Mouse (Mus musculus) c-Kit-positive CD71-negative TER-119-negative erythroid progenitor cells, embryonic 14.5 days (primary cell): Measurements from ENCODE around the gene Phf3.
"Not testable (repeated sequence)": the region's sequence is repeated elsewhere in the genome, so short reads cannot be mapped to it uniquely, and the experiment has no call there.

Source experiments
- DNase-seq: peaks from one replicate; pipeline ENCODE4 v3.0.0-alpha.2; 2013; ENCODE audit warnings: low read depth

Gene Phf3

DNA sequence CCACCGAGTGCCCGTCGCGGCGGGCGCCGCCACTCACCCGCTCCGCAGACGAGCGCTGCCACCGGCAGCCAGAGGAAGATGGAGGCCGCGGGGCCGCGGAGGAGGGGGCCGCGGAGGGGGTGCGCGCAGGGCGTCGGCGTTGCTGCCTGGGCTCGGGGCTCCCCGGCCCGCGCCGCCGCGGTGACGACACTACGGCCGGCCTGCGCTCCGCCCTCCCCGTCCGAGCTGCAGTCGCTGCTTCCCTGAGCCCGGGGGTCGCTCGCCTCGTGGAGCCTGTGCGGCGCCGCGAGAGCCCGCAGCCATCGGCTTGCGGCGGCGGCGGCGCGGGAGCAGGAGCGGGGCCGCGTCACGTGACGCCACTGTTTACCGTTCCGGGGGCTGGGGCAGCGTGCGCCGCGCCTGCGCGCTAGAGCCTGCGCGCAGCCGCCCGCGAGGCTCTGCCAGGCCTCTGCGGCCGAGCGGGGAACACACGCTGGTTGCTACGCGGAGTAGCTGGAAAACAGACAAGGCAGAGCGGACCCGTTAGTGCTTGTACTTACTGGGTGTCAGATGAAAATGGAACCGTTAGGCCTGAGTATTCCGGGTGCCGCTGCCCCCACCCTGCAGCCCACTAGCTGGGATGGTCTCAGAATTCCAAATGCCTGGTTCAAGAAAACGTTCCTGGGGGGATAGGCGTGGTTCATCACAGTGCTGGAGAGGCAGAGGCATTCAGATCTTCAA, at the start of gene Phf3:
Gene Phf3, minus strand, starts transcription at position 381 of the 720 bp plus-strand sequence.
- DNase-seq: peak; percentile 67

DNA sequence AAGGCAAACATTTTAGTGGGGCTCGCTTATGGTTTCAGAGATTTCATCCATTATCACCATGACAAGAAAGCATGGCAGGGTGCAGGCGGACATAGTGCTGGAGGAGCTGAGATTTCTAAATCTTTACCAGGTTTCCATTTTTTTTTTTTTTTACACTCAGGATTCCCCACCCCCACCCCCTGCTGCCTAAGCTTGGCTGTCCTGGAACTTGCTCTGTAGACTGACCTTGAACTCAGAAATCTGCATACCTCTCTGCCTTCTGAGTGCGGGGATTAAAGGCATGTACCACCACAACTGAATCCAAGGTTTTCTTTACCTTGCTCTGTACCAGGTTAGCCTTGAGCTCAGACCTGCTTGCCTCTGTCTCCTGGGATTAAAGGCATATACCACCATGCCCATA, 48.5 kb upstream of the Phf3 start:
- DNase-seq: no peak

DNA sequence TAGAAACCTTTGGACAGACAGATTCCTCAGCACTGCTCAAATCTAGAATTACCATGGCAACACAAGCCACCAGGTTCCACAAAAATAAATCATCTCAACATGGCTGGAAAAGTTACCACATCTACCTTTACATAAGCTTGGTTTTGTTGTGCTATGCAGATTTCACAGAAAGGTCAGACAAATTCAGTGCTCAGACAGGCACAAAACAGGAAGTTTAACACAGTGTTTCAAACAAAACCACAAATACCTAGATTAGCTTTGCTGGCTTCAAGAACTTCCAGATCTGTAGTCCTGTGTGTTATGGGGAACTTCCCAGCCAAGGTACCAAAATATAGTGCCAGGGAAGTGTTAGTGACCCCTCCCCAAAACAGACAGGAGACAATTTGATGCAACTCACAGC, 47.5 kb upstream of the Phf3 start:
- DNase-seq: no peak

DNA sequence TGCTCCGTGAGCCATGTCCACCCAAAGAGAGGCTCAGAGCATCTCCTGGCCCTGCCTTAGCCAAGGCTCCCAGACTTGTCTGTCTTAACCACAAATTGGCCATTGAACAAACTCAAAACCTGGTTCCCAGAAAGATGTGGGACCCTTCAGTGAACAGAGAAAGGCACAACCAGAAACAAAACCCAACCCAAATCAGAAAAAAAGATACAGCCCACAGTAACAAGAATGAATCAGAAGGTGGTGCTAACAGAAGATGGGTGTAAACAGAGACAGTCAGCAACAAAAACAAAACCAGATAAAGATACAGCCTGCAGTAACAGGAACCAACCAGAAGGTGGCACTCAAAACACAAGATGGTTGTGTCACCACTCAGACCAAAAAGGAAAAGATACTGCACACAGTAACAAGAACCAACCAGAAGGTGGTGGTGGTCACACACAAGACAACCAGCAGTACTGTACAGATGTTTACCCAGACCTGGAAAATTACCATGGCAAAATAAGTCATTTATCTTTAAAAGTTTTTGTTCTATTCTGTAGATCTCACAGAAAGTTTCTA, 47.0 kb upstream of the Phf3 start:
- no peak for DNase-seq

DNA sequence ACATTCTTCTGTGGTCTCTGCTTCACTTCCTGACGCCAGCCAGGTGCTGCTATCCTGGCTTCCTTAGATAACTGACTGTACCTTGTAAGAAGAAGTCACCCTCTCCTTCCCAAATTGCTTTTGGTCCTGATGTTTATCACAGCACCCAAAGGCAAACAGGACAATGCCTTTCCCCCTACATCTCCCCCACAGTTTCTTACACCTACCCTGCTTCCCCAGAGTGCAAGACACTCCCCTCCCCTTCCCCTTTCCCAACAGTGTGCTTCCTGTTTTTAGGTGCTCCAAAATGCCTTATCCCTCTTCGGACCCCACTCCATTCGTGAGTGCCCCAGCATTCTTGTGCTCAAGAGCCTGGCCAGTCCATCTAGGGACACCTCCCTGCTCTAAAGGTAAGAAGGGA, 36.5 kb upstream of the Phf3 start:
- no peak for DNase-seq

DNA sequence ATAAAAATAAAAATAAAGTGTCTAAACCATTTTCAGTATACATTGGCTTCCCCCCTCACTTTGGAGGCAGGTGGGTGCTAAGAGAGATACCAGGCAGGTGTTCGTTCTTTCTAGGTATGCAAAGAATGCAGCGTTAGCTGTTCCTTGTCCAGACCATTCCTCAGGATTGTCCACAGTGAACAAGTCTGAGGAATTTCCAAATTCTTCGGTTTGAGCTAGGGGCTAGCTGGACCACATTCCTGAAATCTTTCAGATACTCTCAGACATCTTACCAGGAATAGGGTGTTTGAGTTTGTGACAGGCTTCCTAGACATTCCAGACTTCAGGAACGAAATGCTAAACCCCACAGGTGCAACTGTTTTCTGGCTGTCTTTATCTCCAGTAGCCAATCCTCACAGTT, 35.1 kb upstream of the Phf3 start:
- no peak for DNase-seq

DNA sequence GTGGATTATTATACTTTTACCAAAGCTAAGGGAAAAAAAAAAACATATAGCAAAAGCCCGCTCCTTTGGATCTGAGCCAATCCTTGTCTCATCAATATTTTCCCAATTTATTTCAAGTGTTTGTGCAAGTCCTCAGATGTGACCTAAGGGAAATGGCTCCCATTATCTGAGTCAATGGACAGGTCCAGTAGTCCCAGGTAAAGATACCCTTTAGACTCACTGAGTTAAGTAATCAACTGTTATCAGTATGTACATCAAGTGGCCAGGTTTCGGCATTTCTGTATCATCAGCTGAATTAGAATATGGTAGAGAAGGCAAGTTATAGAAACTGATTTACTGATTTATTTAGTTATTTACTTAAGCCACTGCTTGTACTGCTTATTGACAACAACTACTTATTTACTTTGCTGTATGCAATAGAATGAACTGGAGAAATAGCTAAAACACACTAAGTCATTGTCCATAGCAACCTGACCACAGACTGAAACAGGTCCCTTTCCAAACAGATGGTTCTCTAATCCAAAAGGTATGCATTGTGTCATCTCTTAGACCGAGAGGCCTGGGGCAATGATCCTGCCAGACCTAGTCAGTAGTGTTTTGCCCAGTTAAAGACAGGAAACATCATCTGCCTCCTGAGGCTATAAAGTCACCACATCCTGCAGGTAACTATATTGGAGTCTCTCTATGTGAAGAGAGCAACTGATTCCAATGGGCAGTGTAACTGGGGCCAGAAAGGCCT, 29.9 kb upstream of the Phf3 start:
- no peak for DNase-seq

DNA sequence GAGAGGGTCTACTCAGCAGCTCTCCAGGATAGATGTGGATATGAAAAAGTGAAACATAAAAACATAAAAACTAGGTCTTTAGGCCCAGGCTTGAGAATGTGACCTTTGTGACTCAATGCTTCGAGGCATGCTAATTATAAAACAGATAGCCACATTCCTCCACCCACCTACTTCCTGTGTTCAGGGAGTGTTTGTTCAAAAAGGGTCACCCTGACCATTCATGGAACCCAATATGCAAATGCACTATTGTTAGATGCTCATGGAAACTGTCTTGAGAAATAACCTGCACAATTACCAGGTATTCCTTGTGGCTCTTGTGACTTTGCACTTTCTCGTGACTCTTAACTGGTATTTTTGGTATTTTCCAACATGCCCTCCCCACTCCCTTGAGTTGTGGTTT, 25.0 kb upstream of the Phf3 start:
- no peak for DNase-seq

DNA sequence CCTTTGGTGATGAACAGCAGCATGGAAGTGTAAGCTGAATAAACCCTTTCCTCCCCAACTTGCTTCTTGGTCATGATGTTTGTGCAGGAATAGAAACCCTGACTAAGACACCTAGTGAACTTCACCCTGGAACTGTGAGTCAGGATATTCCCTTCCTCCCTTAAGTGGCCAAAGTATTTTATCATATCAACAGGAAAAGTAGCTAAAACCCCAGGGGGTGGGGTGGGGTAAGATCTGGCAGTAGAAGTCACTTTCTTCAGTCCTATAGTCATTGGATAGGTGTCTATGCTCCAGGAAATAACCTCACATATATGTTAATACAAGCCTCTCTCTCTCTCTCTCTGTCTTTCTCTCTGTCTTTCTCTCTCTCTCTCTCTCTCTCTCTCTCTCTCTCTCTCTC, 21.6 kb upstream of the Phf3 start:
- not testable (repeated sequence) for DNase-seq

DNA sequence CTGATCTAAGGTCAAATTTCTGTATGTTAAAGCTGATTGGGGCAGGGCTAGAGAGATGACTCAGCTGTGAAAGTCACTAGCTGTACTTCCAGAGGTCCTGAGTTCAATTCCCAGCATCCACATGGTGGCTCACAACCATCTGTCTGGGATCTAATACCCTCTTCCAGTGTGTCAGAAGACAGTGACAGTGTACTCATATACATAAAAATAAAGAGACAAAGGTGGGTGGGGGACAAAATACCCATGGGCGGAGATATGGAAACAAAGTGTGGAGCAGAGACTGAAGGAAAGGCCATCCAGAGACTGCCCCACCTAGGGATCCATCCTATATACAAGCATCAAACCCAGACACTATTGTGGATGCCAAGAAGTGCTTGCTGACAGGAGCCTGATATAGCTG, 10.1 kb upstream of the Phf3 start:
- not testable (repeated sequence) for DNase-seq

DNA sequence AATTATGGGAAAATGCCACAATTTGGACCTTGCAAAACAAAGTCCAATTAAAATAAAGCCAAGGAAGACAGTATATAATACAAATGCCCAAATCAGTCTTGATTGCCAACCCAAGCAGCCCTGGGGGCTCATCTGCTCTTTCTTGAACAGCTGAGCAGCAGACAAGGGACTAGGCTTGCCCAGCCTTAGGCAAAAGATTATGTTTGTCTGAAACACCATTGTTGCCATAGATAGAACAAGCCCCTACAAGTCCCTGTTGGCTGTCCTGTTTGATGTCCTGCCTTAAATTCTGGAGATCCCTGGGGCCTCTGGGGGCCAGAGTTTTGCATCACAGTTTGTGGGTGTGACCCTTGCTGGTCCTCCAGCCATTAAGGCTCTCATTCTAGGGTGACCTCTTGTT, 2.0 kb upstream of the Phf3 start:
- DNase-seq: no peak

DNA sequence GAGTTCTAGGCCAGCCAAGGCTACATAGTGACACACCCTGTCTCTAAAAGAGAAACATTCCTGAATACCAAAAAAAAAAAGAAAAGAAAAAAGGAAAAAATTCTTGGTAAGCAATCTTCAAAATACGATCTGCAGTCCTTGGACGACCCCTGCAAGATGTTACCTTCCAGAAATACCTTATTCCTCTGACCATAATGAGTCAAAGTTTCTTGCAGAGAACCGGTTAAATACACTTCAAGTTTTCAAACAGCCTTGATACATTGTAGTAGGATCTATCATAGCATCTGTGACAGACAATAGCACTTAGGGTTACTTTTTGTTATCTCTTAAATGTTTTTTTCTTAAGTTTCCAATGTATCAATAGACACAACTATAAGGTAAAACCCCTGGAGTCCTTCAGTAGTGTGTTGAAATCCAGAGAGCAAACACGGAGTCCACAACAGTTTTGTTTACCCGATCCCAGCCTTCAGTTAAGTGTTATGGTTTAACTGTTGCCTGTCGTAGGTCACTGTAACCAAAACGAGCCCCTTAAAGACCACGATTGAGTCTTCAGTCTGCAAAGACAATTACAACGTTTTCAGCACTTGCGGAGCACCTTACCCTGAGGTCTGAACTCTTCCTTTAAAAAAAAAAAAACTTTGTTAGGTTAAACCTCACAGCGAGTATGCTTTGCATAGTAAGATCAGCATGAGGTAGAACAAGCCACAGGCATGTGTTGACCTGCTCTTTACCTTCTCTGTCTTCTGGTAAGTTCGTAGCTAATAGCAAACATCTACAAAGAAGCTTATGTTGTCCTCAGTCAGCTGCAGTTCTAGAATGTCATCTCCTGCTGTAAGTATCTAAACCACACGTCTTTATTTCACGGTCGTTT, 775 bp upstream of the Phf3 start:
- no peak for DNase-seq

DNA sequence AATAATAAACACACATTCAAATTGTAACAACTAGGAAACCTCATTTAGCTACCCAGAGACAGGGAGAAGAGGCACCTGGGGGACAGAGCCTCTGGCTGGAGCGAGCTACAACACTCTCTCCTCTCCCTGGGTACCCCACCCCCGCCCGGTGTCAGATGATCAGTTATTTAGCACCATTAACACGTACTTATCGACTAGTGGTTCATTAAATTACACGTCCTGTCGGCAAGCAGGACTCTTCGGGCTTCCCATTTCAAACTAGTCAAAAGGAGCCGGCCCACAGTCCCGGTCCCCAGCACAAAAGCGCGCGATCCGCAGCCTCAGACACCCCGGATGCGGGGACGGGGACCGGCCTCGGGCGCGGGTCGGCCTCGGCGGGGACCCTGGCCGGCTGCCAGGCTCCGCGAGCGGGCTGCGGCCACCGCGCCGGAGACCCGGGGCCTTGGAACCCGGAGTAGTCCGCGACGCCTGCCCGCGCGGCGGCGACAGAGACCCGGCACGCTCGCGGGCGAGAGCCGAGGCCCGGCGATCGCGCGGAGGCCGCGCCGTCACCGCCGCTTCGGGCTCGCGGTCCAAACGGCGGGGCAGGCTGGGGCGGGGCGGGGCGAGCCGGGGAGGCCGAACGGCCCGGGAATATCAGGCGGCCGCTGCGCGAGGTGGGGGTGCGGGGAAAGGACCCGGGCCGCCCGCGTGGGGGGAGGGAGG, 733 bp downstream of the Phf3 start:
- DNase-seq: no peak

DNA sequence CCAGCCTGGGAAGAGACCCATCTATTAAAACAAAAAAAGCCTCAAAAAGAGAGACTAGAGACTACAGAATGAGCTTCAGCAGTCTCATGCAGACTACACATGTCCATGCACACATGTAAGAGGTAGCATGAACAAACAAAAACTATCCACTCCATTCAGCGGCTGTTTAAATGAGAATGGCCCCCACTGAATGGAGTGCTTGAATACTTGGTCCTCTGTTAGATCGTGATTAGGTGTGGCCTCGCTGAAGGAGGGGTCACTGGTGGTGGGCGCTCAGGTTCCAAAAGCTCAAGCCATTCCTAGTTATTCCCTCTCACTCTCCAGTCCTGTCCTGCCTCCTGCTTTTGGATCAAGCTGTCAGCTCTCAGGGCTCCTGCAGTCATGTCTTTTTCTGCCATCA, 5.9 kb downstream of the Phf3 start:
- no peak for DNase-seq

DNA sequence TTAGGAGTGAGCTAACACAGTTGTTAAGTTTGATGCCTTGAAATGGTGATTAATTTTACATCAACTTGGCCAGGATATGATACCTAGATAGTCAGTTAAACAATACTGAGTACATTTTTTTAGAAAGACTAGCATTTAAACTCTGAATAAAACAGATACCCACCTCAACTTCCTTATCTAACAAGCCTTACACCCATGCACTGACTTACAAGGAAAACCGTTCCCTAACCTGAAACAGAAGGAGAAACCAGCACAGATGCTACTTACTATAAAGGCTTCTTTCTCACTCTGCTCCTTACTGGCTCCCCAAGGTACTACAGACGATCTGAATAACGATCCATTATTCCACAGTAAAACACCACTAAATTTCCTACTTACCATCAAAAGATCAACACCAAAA, 21.2 kb downstream of the Phf3 start:
- no peak for DNase-seq

DNA sequence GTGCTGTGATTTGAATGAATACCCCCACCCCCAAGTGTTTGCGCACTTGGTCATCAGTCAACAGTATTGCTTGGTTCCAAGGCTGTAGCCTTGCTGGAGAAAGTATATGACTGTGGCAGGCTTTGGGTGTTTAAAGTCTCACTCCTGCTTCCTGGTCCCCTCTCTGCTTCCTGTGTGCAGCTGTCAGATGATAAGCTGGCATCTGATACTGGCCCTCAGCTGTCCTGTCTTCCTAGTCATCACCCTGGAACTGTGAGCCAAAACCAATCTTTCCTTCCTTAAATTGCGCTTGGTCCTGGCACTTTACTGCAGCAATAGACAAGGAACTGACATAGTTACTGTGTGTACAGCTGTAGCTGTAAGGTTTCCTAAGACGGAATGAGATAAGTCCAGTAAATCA, 21.8 kb downstream of the Phf3 start:
- no peak for DNase-seq

DNA sequence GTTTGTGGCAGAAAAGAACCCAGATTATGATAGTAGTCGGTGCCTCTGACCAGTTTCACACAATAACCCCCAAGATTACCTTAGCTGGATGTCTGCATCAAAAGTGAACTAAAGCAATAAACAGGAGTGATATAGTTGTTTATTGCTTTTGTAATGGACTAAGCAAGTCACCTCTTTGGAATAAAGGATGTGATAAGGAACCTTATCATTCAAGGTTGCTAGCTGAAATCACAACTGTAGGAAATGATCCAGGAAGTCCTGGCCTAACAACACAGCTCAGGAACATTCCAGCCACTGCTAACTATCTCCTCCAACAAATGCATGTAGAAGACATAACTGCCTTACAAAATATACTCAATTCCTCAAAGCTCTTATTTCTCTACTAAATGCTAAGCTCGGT, 22.8 kb downstream of the Phf3 start:
- DNase-seq: no peak

DNA sequence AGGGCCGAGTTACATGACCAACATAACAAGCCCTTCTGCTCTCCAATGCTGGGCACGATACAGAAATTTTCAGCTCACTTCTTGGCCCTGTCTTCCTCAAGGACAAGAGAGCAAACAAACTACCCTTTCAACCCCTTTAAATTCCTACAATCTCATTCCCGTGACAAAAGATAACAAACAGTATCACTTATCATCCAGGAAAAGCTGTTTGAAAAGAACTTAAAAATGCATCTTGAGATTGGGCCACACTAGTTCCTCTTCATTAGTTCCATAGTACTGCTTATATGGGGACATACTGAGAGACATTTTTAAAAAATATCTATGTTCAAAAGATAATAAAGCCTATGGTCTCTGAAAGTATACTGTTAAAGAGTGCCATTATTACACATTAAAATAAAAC, 23.8 kb downstream of the Phf3 start:
- DNase-seq: no peak

DNA sequence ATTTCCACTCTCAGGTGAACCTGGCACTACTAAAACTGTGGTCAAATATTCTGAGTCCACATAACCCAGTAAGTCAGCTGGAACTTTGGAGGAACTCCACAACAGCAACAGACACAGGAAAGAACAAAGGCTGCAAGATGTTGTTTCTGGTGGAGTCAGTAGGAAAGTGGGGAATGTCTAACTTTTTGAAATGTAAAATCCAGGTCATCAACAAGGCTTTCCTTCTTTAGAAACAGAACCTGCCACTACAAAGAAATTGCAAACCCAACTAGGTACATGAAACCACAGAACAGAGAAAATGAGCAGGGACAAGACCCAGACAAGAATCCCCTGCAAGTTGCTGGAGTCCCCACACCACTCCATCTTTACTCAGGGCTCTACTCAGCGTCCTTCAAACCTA, 26.0 kb downstream of the Phf3 start:
- DNase-seq: no peak

DNA sequence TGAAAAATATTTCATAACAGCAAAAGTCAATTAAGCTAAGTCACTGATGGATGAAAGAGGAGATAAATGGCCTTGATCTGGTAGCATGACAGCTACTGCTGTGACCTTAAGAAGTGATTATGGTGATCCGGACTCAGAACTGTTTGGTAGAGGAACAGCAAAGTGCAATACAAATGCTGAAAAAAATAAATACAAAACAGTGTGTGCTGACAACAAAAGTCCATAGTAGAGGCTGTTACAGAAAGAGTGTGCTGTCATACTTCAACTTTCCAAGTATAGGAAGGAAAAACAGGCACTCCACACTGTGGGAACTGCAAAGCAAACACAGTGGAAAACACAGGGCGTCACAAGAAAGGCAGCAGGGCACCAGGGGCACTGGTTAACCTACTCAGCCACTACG, 34.1 kb downstream of the Phf3 start:
- DNase-seq: no peak

DNA sequence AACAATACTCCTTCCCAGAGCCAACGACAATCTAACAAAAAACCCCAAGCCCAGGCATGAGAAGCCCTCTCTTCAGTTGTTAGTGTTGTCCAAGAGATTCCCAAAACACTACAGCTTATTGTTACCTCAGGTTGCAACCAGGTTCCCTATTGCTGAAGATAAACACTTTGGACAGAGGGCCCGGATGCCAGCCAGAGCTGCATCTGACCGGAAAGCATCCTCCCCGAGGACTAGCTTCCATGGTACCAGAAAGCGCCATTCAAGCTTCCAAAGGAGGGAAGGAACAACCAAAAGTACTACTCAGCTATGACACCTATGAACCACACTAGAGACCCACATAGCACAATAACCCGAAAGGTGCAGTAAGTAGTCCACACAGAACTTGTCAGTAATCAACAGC, 38.2 kb downstream of the Phf3 start:
- no peak for DNase-seq

DNA sequence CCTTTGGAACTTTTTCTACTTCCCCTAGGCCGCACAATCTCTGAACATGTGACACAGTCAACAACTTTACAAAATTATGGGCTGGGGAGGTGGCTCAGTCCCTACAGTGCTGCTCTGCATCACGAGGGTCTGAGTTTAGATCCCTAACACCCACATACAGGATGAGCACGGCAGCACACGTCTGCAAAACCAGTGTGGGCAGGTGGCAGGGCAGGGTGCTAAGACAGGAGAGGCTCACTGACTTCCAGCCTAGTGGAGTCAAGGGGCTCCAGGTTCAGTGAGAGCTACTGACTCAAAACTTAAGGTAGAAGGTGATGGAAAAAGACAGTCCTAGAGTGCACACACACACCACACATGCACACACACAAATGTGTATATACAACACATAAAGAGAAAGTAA, 40.9 kb downstream of the Phf3 start:
- no peak for DNase-seq
